Mouse (Mus musculus): ENCODE results near the gene Prelp. TPM values are rescaled to one million over a fixed set of nuclear protein-coding genes. Genes with fewer than 3 reads are reported as not detected.

The Prelp gene
- polyA plus RNA-seq, 1 experiment, result 2.3 TPM

DNA sequence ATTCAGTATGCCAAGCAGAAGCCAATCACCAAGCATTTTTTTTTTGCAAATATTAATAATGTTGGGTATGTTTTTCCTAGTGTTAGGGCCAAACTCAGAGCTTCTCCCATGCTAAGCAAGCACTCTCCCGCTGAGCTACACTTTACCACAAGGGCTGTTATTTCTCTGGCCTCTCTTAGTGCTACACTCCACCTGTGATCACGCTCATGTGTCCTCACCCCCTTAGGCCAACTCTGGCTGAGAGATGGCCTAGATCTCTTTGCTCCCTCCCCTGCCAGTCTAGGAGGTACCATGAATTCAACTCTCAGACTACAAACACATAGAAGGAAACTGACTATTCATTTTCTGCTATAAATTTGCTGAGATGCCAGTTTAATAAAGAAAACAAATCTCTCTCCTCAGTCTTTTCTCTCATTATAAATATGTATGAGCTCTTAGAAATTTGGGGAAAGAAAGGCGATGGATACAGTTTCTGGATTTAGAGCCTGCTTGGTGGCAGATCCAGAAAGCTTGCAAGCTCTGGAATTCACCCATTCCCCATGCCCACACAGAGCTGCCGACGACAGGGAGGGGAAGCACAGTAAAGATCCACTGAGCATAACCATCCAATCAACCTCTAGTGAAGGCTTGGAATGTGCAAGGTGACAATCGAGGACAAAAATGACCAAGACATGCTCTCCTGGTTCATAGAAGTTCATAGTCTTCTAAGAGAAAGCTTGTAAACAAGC, 48.0 kb downstream of the Prelp start:
- Histone ChIP-seq H3K79me2 (ENCODE audit: control insufficient read depth, insufficient read depth) (no peaks in the 10 kb centered on the region), H3ac (ENCODE audit: control insufficient read depth, insufficient read length) (no peak overlapping the region), H3K4me2 (ENCODE audit: low read depth) (no peak overlapping the region), H3K36me3 (ENCODE audit: control insufficient read depth, insufficient read depth) (no peaks in the 10 kb centered on the region), H3K27me3 (ENCODE audit: control insufficient read depth, insufficient read depth, insufficient read length) (no peaks in the 10 kb centered on the region), H3K4me3 (no peak overlapping the region)
- TF ChIP-seq SRF (IDR thresholded peaks at IDR 0.05; ENCODE audit: control insufficient read depth, insufficient read length, low read depth) (no peak), MAX (IDR thresholded peaks at IDR 0.05; ENCODE audit: low read depth) (no peak), USF1 (IDR thresholded peaks at IDR 0.05; ENCODE audit: low read depth) (no peak), MYOG (IDR thresholded peaks at IDR 0.05; ENCODE audit: control insufficient read depth in 1 of 3, insufficient read depth in 1 of 3, insufficient read length in 2 of 3, low read depth in 2 of 3) (no peak), MYOD1 (IDR thresholded peaks at IDR 0.05; ENCODE audit: control insufficient read depth in 1 of 3, insufficient read length in 2 of 3, low read depth in 2 of 3) (no peak), E2F4 (IDR thresholded peaks at IDR 0.05; ENCODE audit: insufficient read depth) (no peak), POLR2AphosphoS2 (IDR thresholded peaks at IDR 0.05; ENCODE audit: insufficient read length, low read depth) (no peak), TCF3 (IDR thresholded peaks at IDR 0.05; ENCODE audit: insufficient read length, low read depth) (no peak), CEBPB (IDR thresholded peaks at IDR 0.05; ENCODE audit: insufficient read depth, poor library complexity, severe bottlenecking) (no peak), POLR2A (IDR thresholded peaks at IDR 0.05; ENCODE audit: insufficient read length, low read depth) (no peak), TCF12 (IDR thresholded peaks at IDR 0.05; ENCODE audit: insufficient read depth, poor library complexity, severe bottlenecking) (no peak), REST (IDR thresholded peaks at IDR 0.05; ENCODE audit: insufficient read depth, insufficient read length) (no peak)

- no peak overlapping the region for H3K4me2 ChIP-seq (ENCODE audit: low read depth)
- H3K79me2 ChIP-seq (ENCODE audit: control insufficient read depth, insufficient read depth), result no peaks in the 10 kb centered on the region
- no peaks in the 10 kb centered on the region for H3K27me3 ChIP-seq (ENCODE audit: control insufficient read depth, insufficient read depth, insufficient read length)
- no peak for TF ChIP-seq CEBPB (IDR thresholded peaks at IDR 0.05; ENCODE audit: insufficient read depth, poor library complexity, severe bottlenecking)
- no peak for TF ChIP-seq TCF3 (IDR thresholded peaks at IDR 0.05; ENCODE audit: insufficient read length, low read depth)
- no peak for TF ChIP-seq POLR2AphosphoS2 (IDR thresholded peaks at IDR 0.05; ENCODE audit: insufficient read length, low read depth)
- no peak for TF ChIP-seq USF1 (IDR thresholded peaks at IDR 0.05; ENCODE audit: low read depth)
- no peak for TF ChIP-seq SRF (IDR thresholded peaks at IDR 0.05; ENCODE audit: control insufficient read depth, insufficient read length, low read depth)
- TF ChIP-seq MYOG (IDR thresholded peaks at IDR 0.05; ENCODE audit: control insufficient read depth in 1 of 3, insufficient read depth in 1 of 3, insufficient read length in 2 of 3, low read depth in 2 of 3), result no peak
- no peak for TF ChIP-seq TCF12 (IDR thresholded peaks at IDR 0.05; ENCODE audit: insufficient read depth, poor library complexity, severe bottlenecking)
- TF ChIP-seq MAX (IDR thresholded peaks at IDR 0.05; ENCODE audit: low read depth), result no peak
- no peak for TF ChIP-seq MYOD1 (IDR thresholded peaks at IDR 0.05; ENCODE audit: control insufficient read depth in 1 of 3, insufficient read length in 2 of 3, low read depth in 2 of 3)
- H3K4me3 ChIP-seq, result no peak overlapping the region
- H3ac ChIP-seq (ENCODE audit: control insufficient read depth, insufficient read length), result no peak overlapping the region
- H3K36me3 ChIP-seq (ENCODE audit: control insufficient read depth, insufficient read depth), result no peaks in the 10 kb centered on the region
Measured at GRCm38 (mm10) chr1:133871241-133871640, 50.0 kb downstream of the Prelp start.

- Histone ChIP-seq H3K4me2 (ENCODE audit: low read depth) (no peak overlapping the region), H3K79me2 (ENCODE audit: control insufficient read depth, insufficient read depth) (no peaks in the 10 kb centered on the region), H3ac (ENCODE audit: control insufficient read depth, insufficient read length) (no peak overlapping the region), H3K36me3 (ENCODE audit: control insufficient read depth, insufficient read depth) (no peaks in the 10 kb centered on the region), H3K27me3 (ENCODE audit: control insufficient read depth, insufficient read depth, insufficient read length) (no peaks in the 10 kb centered on the region), H3K4me3 (no peak overlapping the region)
- TF ChIP-seq MYOG (IDR thresholded peaks at IDR 0.05; ENCODE audit: control insufficient read depth in 1 of 3, insufficient read depth in 1 of 3, insufficient read length in 2 of 3, low read depth in 2 of 3), result no peak
- no peak for TF ChIP-seq SRF (IDR thresholded peaks at IDR 0.05; ENCODE audit: control insufficient read depth, insufficient read length, low read depth)
- no peak for TF ChIP-seq TCF3 (IDR thresholded peaks at IDR 0.05; ENCODE audit: insufficient read length, low read depth)
- TF ChIP-seq REST (IDR thresholded peaks at IDR 0.05; ENCODE audit: insufficient read depth, insufficient read length), result no peak
- TF ChIP-seq TCF12 (IDR thresholded peaks at IDR 0.05; ENCODE audit: insufficient read depth, poor library complexity, severe bottlenecking), result no peak
- no peak for TF ChIP-seq POLR2A (IDR thresholded peaks at IDR 0.05; ENCODE audit: insufficient read length, low read depth)
- no peak for TF ChIP-seq USF1 (IDR thresholded peaks at IDR 0.05; ENCODE audit: low read depth)
- no peak for TF ChIP-seq CEBPB (IDR thresholded peaks at IDR 0.05; ENCODE audit: insufficient read depth, poor library complexity, severe bottlenecking)
- TF ChIP-seq MYOD1 (IDR thresholded peaks at IDR 0.05; ENCODE audit: control insufficient read depth in 1 of 3, insufficient read length in 2 of 3, low read depth in 2 of 3), result no peak
- no peak for TF ChIP-seq MAX (IDR thresholded peaks at IDR 0.05; ENCODE audit: low read depth)
- no peak for TF ChIP-seq E2F4 (IDR thresholded peaks at IDR 0.05; ENCODE audit: insufficient read depth)
Measured at GRCm38 (mm10) chr1:133869221-133869620, 52.0 kb downstream of the Prelp start.

GRCm38 (mm10) chr1:133863257-133863997, 57.8 kb downstream of the Prelp start:
- TF ChIP-seq POLR2AphosphoS2 (IDR thresholded peaks at IDR 0.05; ENCODE audit: insufficient read length, low read depth) (no peak), MYOG (IDR thresholded peaks at IDR 0.05; ENCODE audit: control insufficient read depth in 1 of 3, insufficient read depth in 1 of 3, insufficient read length in 2 of 3, low read depth in 2 of 3) (no peak), MYOD1 (IDR thresholded peaks at IDR 0.05; ENCODE audit: control insufficient read depth in 1 of 3, insufficient read length in 2 of 3, low read depth in 2 of 3) (no peak), TCF12 (IDR thresholded peaks at IDR 0.05; ENCODE audit: insufficient read depth, poor library complexity, severe bottlenecking) (no peak), SRF (IDR thresholded peaks at IDR 0.05; ENCODE audit: control insufficient read depth, insufficient read length, low read depth) (no peak), E2F4 (IDR thresholded peaks at IDR 0.05; ENCODE audit: insufficient read depth) (no peak), TCF3 (IDR thresholded peaks at IDR 0.05; ENCODE audit: insufficient read length, low read depth) (no peak), USF1 (IDR thresholded peaks at IDR 0.05; ENCODE audit: low read depth) (no peak), REST (IDR thresholded peaks at IDR 0.05; ENCODE audit: insufficient read depth, insufficient read length) (no peak), MAX (IDR thresholded peaks at IDR 0.05; ENCODE audit: low read depth) (no peak), CEBPB (IDR thresholded peaks at IDR 0.05; ENCODE audit: insufficient read depth, poor library complexity, severe bottlenecking) (no peak), POLR2A (IDR thresholded peaks at IDR 0.05; ENCODE audit: insufficient read length, low read depth) (no peak)
- H3K4me3 ChIP-seq, result no peak overlapping the region
- no peaks in the 10 kb centered on the region for H3K27me3 ChIP-seq (ENCODE audit: control insufficient read depth, insufficient read depth, insufficient read length)
- H3K79me2 ChIP-seq (ENCODE audit: control insufficient read depth, insufficient read depth), result no peaks in the 10 kb centered on the region
- no peak overlapping the region for H3ac ChIP-seq (ENCODE audit: control insufficient read depth, insufficient read length)
- peak overlapping the region; percentile 34 for H3K4me2 ChIP-seq (ENCODE audit: low read depth)
- H3K36me3 ChIP-seq (ENCODE audit: control insufficient read depth, insufficient read depth), result no peaks in the 10 kb centered on the region
